Mouse (Mus musculus) testis, postnatal 10 days (tissue): ENCODE results near the gene Inha.

Experiments
- DNase-seq: peaks from one replicate; pipeline ENCODE4 v3.0.0; 2021; ENCODE audit warnings: low spot score

The Inha gene

GRCm38 (mm10) chr1:75490785-75491551 lies 15.9 kb upstream of the Inha start:
- DNase-seq: no peak

GRCm38 (mm10) chr1:75492579-75493170 lies 14.2 kb upstream of the Inha start:
- no peak for DNase-seq

GRCm38 (mm10) chr1:75494878-75495548 lies 11.9 kb upstream of the Inha start:
- no peak for DNase-seq

- no peak for DNase-seq
Measured at GRCm38 (mm10) chr1:75498897-75499296, 8.0 kb upstream of the Inha start.

GRCm38 (mm10) chr1:75499441-75499840 lies 7.4 kb upstream of the Inha start:
- DNase-seq: no peak

GRCm38 (mm10) chr1:75501905-75502304 lies 5.0 kb upstream of the Inha start:
- DNase-seq: no peak

- no peak for DNase-seq
Measured at GRCm38 (mm10) chr1:75502945-75503650, 3.8 kb upstream of the Inha start.

GRCm38 (mm10) chr1:75503651-75503980 lies 3.3 kb upstream of the Inha start:
- no peak for DNase-seq

- DNase-seq: no peak
Measured at GRCm38 (mm10) chr1:75504256-75505045, 2.4 kb upstream of the Inha start.

GRCm38 (mm10) chr1:75505159-75505955 lies 1.5 kb upstream of the Inha start:
- peak; percentile 83 for DNase-seq

- peak; percentile 84 for DNase-seq
Measured at GRCm38 (mm10) chr1:75505956-75506831, 683 bp upstream of the Inha start, which contains the start of gene Obsl1. TSS of gene Obsl1 (minus strand) at chr1:75506452.

GRCm38 (mm10) chr1:75509586-75509985 lies 2.7 kb downstream of the Inha start:
- DNase-seq: peak; percentile 77

- no peak for DNase-seq
Measured at GRCm38 (mm10) chr1:75510154-75510553, 3.3 kb downstream of the Inha start.

- DNase-seq: no peak
Measured at GRCm38 (mm10) chr1:75511437-75512210, 4.7 kb downstream of the Inha start.

- DNase-seq: no peak
Measured at GRCm38 (mm10) chr1:75512550-75512949, 5.7 kb downstream of the Inha start.

- DNase-seq: peak; percentile 73
Measured at GRCm38 (mm10) chr1:75516703-75517380, 10.0 kb downstream of the Inha start.

- DNase-seq: no peak
Measured at GRCm38 (mm10) chr1:75517984-75518383, 11.1 kb downstream of the Inha start.

- DNase-seq: no peak
Measured at GRCm38 (mm10) chr1:75518427-75518826, 11.6 kb downstream of the Inha start.

- peak; percentile 70 for DNase-seq
Measured at GRCm38 (mm10) chr1:75519576-75519975, 12.7 kb downstream of the Inha start.
